ENCODE assay signal across 23 mouse cellular contexts in genomic region chr6:54371874-54372273, GRCm38 (mm10). TPM values are rescaled to one million over a fixed set of nuclear protein-coding genes. Genes with fewer than 3 reads are reported as not detected.
A peak's percentile ranks its signal among the peaks of the same experiment; 100 is the strongest.
DNase-seq lines count a peak whose midpoint lies in the region; ATAC-seq and TF ChIP-seq lines count a peak whose summit lies in the region.
"Had no signal": no experiment of that assay in that cellular context is flagged by ENCODE, and none has a peak within 500 bp of the region (broad histone marks: within the 10 kb centered on the region; RNA-seq: fewer than 3 reads in every experiment).

No protein-coding gene starts in this region.

- no peak for DNase-seq in gastrocnemius, adult 2 months
- no peak for DNase-seq in gastrocnemius, postnatal 25 days
- no peak for DNase-seq in heart, postnatal 25 days (ENCODE audit: low spot score)
- no peak for DNase-seq in testis, postnatal 10 days (ENCODE audit: low spot score)
- peak; percentile 46 for DNase-seq in testis, postnatal 14 days (ENCODE audit: low spot score)
- no peak for DNase-seq in lung, postnatal 4 days
- DNase-seq: adrenal gland, adult 8-10 months; adrenal gland, postnatal 36 days; cerebellum, adult 11 months; cerebellum, adult 8-10 months; cerebellum, postnatal 14 days; gastrocnemius, postnatal 14 days; heart, adult 18-20 months; heart, postnatal 36 days; kidney, adult 18-20 months had no signal

- no peaks in the 10 kb centered on the region for H3K27me3 ChIP-seq in heart, embryonic 15.5 days
- no peaks in the 10 kb centered on the region for H3K27me3 ChIP-seq in testis, adult 2 months (ENCODE audit: control insufficient read depth, insufficient read depth, low read length)
- H3K27me3 ChIP-seq: embryonic facial prominence, embryonic 12.5 days; hindbrain, embryonic 12.5 days had no signal

- intact Hi-C loops in gastrocnemius, adult 2 months (cut with DNase I), result no loop called here
- intact Hi-C loops in heart, postnatal 25 days (cut with DNase I), result no loop called here

- TF ChIP-seq CTCF in gastrocnemius, adult 2 months (IDR thresholded peaks at IDR 0.05), result no peak
- TF ChIP-seq CTCF in testis, adult 2 months (IDR thresholded peaks at IDR 0.05; ENCODE audit: control insufficient read depth, insufficient read depth, insufficient replicate concordance, low read depth, low read length), result no peak

- no peak overlapping the region for H3K4me3 ChIP-seq in gastrocnemius, adult 2 months
- H3K4me3 ChIP-seq in heart, embryonic 15.5 days, result no peak overlapping the region
- no peak overlapping the region for H3K4me3 ChIP-seq in testis, adult 2 months (ENCODE audit: control insufficient read depth, low read depth, low read length)
- H3K4me3 ChIP-seq: embryonic facial prominence, embryonic 12.5 days; hindbrain, embryonic 12.5 days had no signal

- peaks cover 4% of the 10 kb centered on the region for H3K4me1 ChIP-seq in heart, embryonic 15.5 days (replicated peaks)
- peaks cover 2% of the 10 kb centered on the region; the same call in 1 of the 2 replicates for H3K4me1 ChIP-seq in testis, adult 2 months (ENCODE audit: control insufficient read depth, insufficient read depth, low read length)

- no peaks in the 10 kb centered on the region for H3K9me3 ChIP-seq in heart, embryonic 15.5 days (replicated peaks)
- H3K9me3 ChIP-seq: embryonic facial prominence, embryonic 12.5 days; hindbrain, embryonic 12.5 days had no signal

- H3K27ac ChIP-seq in gastrocnemius, adult 2 months, result peak overlapping the region; percentile 68
- H3K27ac ChIP-seq in heart, embryonic 15.5 days, result peak overlapping the region; percentile 32; the same call in 1 of the 2 replicates
- 0 out of 2 replicates have a peak overlapping the region, but pooled peaks have one; percentile 24 for H3K27ac ChIP-seq in testis, adult 2 months (ENCODE audit: control insufficient read depth, insufficient read depth, low read depth, low read length)
- H3K27ac ChIP-seq: embryonic facial prominence, embryonic 12.5 days; hindbrain, embryonic 12.5 days had no signal

- WGBS in heart, embryonic 15.5 days, result 61% methylated on average over 3 of the region's 3 CpGs

- no peak overlapping the region for H3K9ac ChIP-seq in heart, embryonic 15.5 days
- H3K9ac ChIP-seq: embryonic facial prominence, embryonic 12.5 days; hindbrain, embryonic 12.5 days had no signal

- TF ChIP-seq POLR2A in testis, adult 2 months (IDR thresholded peaks at IDR 0.05; ENCODE audit: control insufficient read depth, low read depth, low read length), result no peak

- no peak overlapping the region for H3K4me2 ChIP-seq in heart, embryonic 15.5 days
- H3K4me2 ChIP-seq: embryonic facial prominence, embryonic 12.5 days; hindbrain, embryonic 12.5 days had no signal

- no peak for ATAC-seq in heart, embryonic 15.5 days (replicated peaks; ENCODE audit: insufficient number of reproducible peaks, insufficient read depth, low FRiP score, low read depth)
- ATAC-seq: forebrain, embryonic 16.5 days; hindbrain, embryonic 16.5 days; inflammation-experienced regulatory T-cells, adult 6 months had no signal

- no peaks in the 10 kb centered on the region for H3K36me3 ChIP-seq in heart, embryonic 15.5 days
- H3K36me3 ChIP-seq in testis, adult 2 months (ENCODE audit: control insufficient read depth, insufficient read depth, low read length), result no peaks in the 10 kb centered on the region
- H3K36me3 ChIP-seq: embryonic facial prominence, embryonic 12.5 days; hindbrain, embryonic 12.5 days had no signal

RNA-seq across cellular contexts. Expression of gene Prr15, which starts 46.2 kb away (rescaled TPM):
- under 1 TPM; 0.71 to 0.78 TPM for total RNA-seq in gastrocnemius, adult 2 months (2021)
- under 1 TPM; 0.87 to 0.99 TPM for total RNA-seq in gastrocnemius, postnatal 25 days (2021)
- polyA plus RNA-seq in heart, embryonic 15.5 days (2015; fragmentation: Nextera tagmentation; extraction: Ambion mirVana), result 16.3 and 17.8 TPM in 2 replicates
- total RNA-seq in heart, postnatal 25 days (2021), result 1 to 10 TPM; 2.2 to 3.1 TPM
- 5.7 and 5.9 TPM in 2 replicates for polyA plus RNA-seq in testis, adult 2 months (2012; rRNA removed)
- total RNA-seq: common myeloid progenitor, adult 5-6 weeks had no signal

RNA-seq across cellular contexts. Expression of gene Wipf3, which starts 57.5 kb away (rescaled TPM):
- total RNA-seq in gastrocnemius, adult 2 months (2021), result 10 to 100 TPM; 11.3 to 14.3 TPM
- total RNA-seq in gastrocnemius, postnatal 25 days (2021), result 10 to 100 TPM; 13.7 to 18.4 TPM
- polyA plus RNA-seq in heart, embryonic 15.5 days (2015; fragmentation: Nextera tagmentation; extraction: Ambion mirVana), result 3.3 and 3.4 TPM in 2 replicates
- 10 to 100 TPM; 29.9 to 42.3 TPM for total RNA-seq in heart, postnatal 25 days (2021)
- polyA plus RNA-seq in testis, adult 2 months (2012; rRNA removed), result 13.4 and 18.2 TPM in 2 replicates
- total RNA-seq: common myeloid progenitor, adult 5-6 weeks had no signal
